Mouse (Mus musculus): ENCODE data around the gene Mxi1.

GRCm38 (mm10) chr19:53320264-53321110, 10.2 kb downstream of the Mxi1 start:
- no peak for TF ChIP-seq CTCF (IDR thresholded peaks at IDR 0.05; ENCODE audit: low read depth)
- no peak for TF ChIP-seq EP300 (IDR thresholded peaks at IDR 0.05; ENCODE audit: low read depth)

Data from liver, embryonic 14.5 days (tissue).